Mouse (Mus musculus): ENCODE measurements around the gene Ppp1r13b. TPM values are rescaled to one million over a fixed set of nuclear protein-coding genes. Genes with fewer than 3 reads are reported as not detected.

The Ppp1r13b gene
- total RNA-seq, 2 experiments from 2014 or later = 6.7 to 7.1 TPM

GRCm38 (mm10) chr12:111829954-111830353 lies 78.0 kb downstream of the Ppp1r13b start:
- no peak overlapping the region for H3K27ac ChIP-seq
- intact Hi-C loops (cut with DNase I) = no loop called here
- H3K4me3 ChIP-seq = no peak overlapping the region
- TF ChIP-seq CTCF (IDR thresholded peaks at IDR 0.05) = no peak
- DNase-seq = no peak

GRCm38 (mm10) chr12:111829447-111829846 lies 78.5 kb downstream of the Ppp1r13b start:
- no peak for DNase-seq
- intact Hi-C loops (cut with DNase I) = no loop called here
- H3K4me3 ChIP-seq = no peak overlapping the region
- no peak overlapping the region for H3K27ac ChIP-seq
- TF ChIP-seq CTCF (IDR thresholded peaks at IDR 0.05) = no peak

- peak; percentile 18 for DNase-seq
- TF ChIP-seq CTCF (IDR thresholded peaks at IDR 0.05) = no peak
- Histone ChIP-seq H3K4me3 (no peak overlapping the region), H3K27ac (no peak overlapping the region)
- intact Hi-C loops (cut with DNase I) = no loop called here
Observed at GRCm38 (mm10) chr12:111827556-111827955, 80.4 kb downstream of the Ppp1r13b start.

GRCm38 (mm10) chr12:111821931-111822330 lies 86.0 kb downstream of the Ppp1r13b start:
- intact Hi-C loops (cut with DNase I) = no loop called here
- Histone ChIP-seq H3K27ac (peak overlapping the region; percentile 62; the same call in 1 of the 2 replicates), H3K4me3 (no peak overlapping the region)
- TF ChIP-seq CTCF (IDR thresholded peaks at IDR 0.05) = no peak
- no peak for DNase-seq

GRCm38 (mm10) chr12:111820708-111821107 lies 87.2 kb downstream of the Ppp1r13b start:
- H3K4me3 ChIP-seq = no peak overlapping the region
- intact Hi-C loops (cut with DNase I) = no loop called here

GRCm38 (mm10) chr12:111819936-111820335 lies 88.0 kb downstream of the Ppp1r13b start:
- intact Hi-C loops (cut with DNase I) = loop anchor here (10.0 kb wide), 1 partner anchor 1005 kb away; the partner anchor contains the start of gene Cdca4
- no peak for TF ChIP-seq CTCF (IDR thresholded peaks at IDR 0.05)
- DNase-seq = no peak
- Histone ChIP-seq H3K27ac (no peak overlapping the region), H3K4me3 (no peak overlapping the region)

More at GRCm38 (mm10) chr12:111820708-111821107, 87.2 kb downstream of the Ppp1r13b start:
- H3K27ac ChIP-seq = no peak overlapping the region
- TF ChIP-seq CTCF (IDR thresholded peaks at IDR 0.05) = no peak
- no peak for DNase-seq

GRCm38 (mm10) chr12:111817991-111818390 lies 89.9 kb downstream of the Ppp1r13b start:
- H3K4me3 ChIP-seq = no peak overlapping the region
- no peak for TF ChIP-seq CTCF (IDR thresholded peaks at IDR 0.05)
- H3K27ac ChIP-seq = peak overlapping the region; percentile 57
- intact Hi-C loops (cut with DNase I) = loop anchor here (10.0 kb wide), 1 partner anchor 1007 kb away; the partner anchor contains the start of gene Cdca4
- DNase-seq = no peak

GRCm38 (mm10) chr12:111816967-111817366 lies 90.9 kb downstream of the Ppp1r13b start:
- peak overlapping the region; percentile 88 for H3K4me3 ChIP-seq

GRCm38 (mm10) chr12:111816528-111816927 lies 91.4 kb downstream of the Ppp1r13b start:
- Histone ChIP-seq H3K4me3 (peak overlapping the region; percentile 88), H3K27ac (peak overlapping the region; percentile 51)
- no peak for TF ChIP-seq CTCF (IDR thresholded peaks at IDR 0.05)
- intact Hi-C loops (cut with DNase I) = loop anchor here (10.0 kb wide), 1 partner anchor 1008 kb away; the partner anchor contains the start of gene Cdca4
- DNase-seq = peak; percentile 56

More at GRCm38 (mm10) chr12:111816967-111817366, 90.9 kb downstream of the Ppp1r13b start:
- no peak for DNase-seq
- peak overlapping the region; percentile 51; the same call in 1 of the 2 replicates for H3K27ac ChIP-seq
- intact Hi-C loops (cut with DNase I) = loop anchor here (10.0 kb wide), 1 partner anchor 1008 kb away; the partner anchor contains the start of gene Cdca4
- TF ChIP-seq CTCF (IDR thresholded peaks at IDR 0.05) = no peak

- Histone ChIP-seq H3K4me3 (peak overlapping the region; percentile 88), H3K27ac (peak overlapping the region; percentile 96)
- intact Hi-C loops (cut with DNase I) = loop anchor here (10.0 kb wide), 1 partner anchor 1010 kb away; the partner anchor contains the start of gene Cdca4
- no peak for TF ChIP-seq CTCF (IDR thresholded peaks at IDR 0.05)
- DNase-seq = no peak
Observed at GRCm38 (mm10) chr12:111814769-111815762, 92.8 kb downstream of the Ppp1r13b start.

- Histone ChIP-seq H3K4me3 (peak within 1 kb of the TSS; percentile 88), H3K27ac (peak within 1 kb of the TSS; percentile 96)
- DNase-seq = peak; percentile 99
- TF ChIP-seq CTCF (IDR thresholded peaks at IDR 0.05) = no peak
- intact Hi-C loops (cut with DNase I) = loop anchor here (10.0 kb wide), 1 partner anchor 1011 kb away; the partner anchor contains the start of gene Cdca4
Observed at GRCm38 (mm10) chr12:111813766-111814617, 93.9 kb downstream of the Ppp1r13b start, which contains the start of the genes Xrcc3 and Zfyve21. TSS of gene Xrcc3 (minus strand) at chr12:111813873. TSS of gene Zfyve21 (plus strand) at chr12:111814170.

All from gastrocnemius, adult 2 months (tissue).